Mouse (Mus musculus) midbrain, embryonic 12.5 days (tissue): Measurements from ENCODE around the gene Copg1. TPM values are rescaled to one million over a fixed set of nuclear protein-coding genes. Genes with fewer than 3 reads are reported as not detected.
A peak's percentile ranks its signal among the peaks of the same experiment; 100 is the strongest.

Experiments used
- ATAC-seq: fragments of 200-750 bp; cut with Nextera tagmentation; 2 replicates; pipeline ENCODE4 v1.8.0; 2017; ENCODE audit warnings: low read depth, moderate TSS enrichment, moderate library complexity; ENCODE audit not compliant: low FRiP score
- H3K27ac ChIP-seq: fragments of 300-500 bp; sonication (generic); replicated peaks from 2 replicates; pipeline ENCODE4 v1.5.1; 2016; ENCODE audit warnings: mild to moderate bottlenecking
- H3K27me3 ChIP-seq: fragments of 300-500 bp; sonication (generic); 2 replicates; pipeline ENCODE4 v1.6.1; 2016; ENCODE audit warnings: mild to moderate bottlenecking
- H3K36me3 ChIP-seq: fragments of 300-500 bp; sonication (generic); 2 replicates; pipeline ENCODE4 v1.6.1; 2016
- H3K4me1 ChIP-seq: fragments of 300-500 bp; sonication (generic); 2 replicates; pipeline ENCODE4 v1.6.1; 2016
- H3K4me2 ChIP-seq: fragments of 300-500 bp; sonication (generic); replicated peaks from 2 replicates; pipeline ENCODE4 v1.6.1; 2016; ENCODE audit warnings: mild to moderate bottlenecking, moderate library complexity
- H3K4me3 ChIP-seq: fragments of 300-500 bp; sonication (generic); 2 replicates; pipeline ENCODE4 v1.5.1; 2016; ENCODE audit warnings: mild to moderate bottlenecking
- H3K9ac ChIP-seq: fragments of 300-500 bp; sonication (generic); replicated peaks from 2 replicates; pipeline ENCODE4 v1.6.1; 2016; ENCODE audit warnings: mild to moderate bottlenecking, moderate library complexity
- H3K9me3 ChIP-seq: fragments of 300-500 bp; sonication (generic); 2 replicates; pipeline ENCODE4 v1.6.1; 2016; ENCODE audit warnings: mild to moderate bottlenecking
- WGBS: fragments of 180-500 bp; shearing (Covaris S2); methylation state at CpG from one replicate; pipeline ENCODE4 v1.1.7; 2016; 5-methylcytosine and 5-hydroxymethylcytosine counted together
- polyA plus RNA-seq: library from polyadenylated mRNA; unstranded; fragments of >200 nt; fragmentation: Nextera tagmentation; extraction: Ambion mirVana; gene quantifications from 2 replicates; pipeline ENCODE4 v1.2.1, GENCODE M21; 2016

Copg1 gene
- 155 TPM in 2 replicates for polyA plus RNA-seq

- Histone ChIP-seq H3K4me1 (peaks cover 10% of the 10 kb centered on the region), H3K4me2 (peak within 1 kb of the TSS; percentile 83), H3K4me3 (peak within 1 kb of the TSS; percentile 77), H3K36me3 (peaks cover 33% of the 10 kb centered on the region), H3K9me3 (no peaks in the 10 kb centered on the region), H3K27me3 (no peaks in the 10 kb centered on the region), H3K9ac (peak within 1 kb of the TSS; percentile 89), H3K27ac (peak within 1 kb of the TSS; percentile 62)
- ATAC-seq, result peak; percentile 94
- under 1% methylated on average over 31 of the region's 31 CpGs for WGBS
These were observed at the start of gene Copg1 for GRCm38 (mm10) chr6:87887594-87888233. TSS of gene Copg1 (plus strand) at chr6:87887814.

- Histone ChIP-seq H3K27me3 (no peaks in the 10 kb centered on the region), H3K4me3 (peak within 1 kb of the TSS; percentile 74), H3K36me3 (peaks cover 35% of the 10 kb centered on the region), H3K9ac (peak within 1 kb of the TSS; percentile 74), H3K4me1 (peaks cover 13% of the 10 kb centered on the region), H3K27ac (peak within 1 kb of the TSS; percentile 90), H3K4me2 (peak within 1 kb of the TSS; percentile 81), H3K9me3 (no peaks in the 10 kb centered on the region)
- under 1% methylated on average over 46 of the region's 46 CpGs for WGBS
- ATAC-seq, result peak; percentile 96
These were observed 48.9 kb upstream of the Copg1 start, which contains the start of gene Isy1 for GRCm38 (mm10) chr6:87838551-87839197. TSS of gene Isy1 (minus strand) at chr6:87838798.

- Histone ChIP-seq H3K9me3 (no peaks in the 10 kb centered on the region), H3K4me1 (peaks cover 13% of the 10 kb centered on the region), H3K36me3 (peaks cover 36% of the 10 kb centered on the region), H3K4me2 (no peak overlapping the region), H3K4me3 (no peak overlapping the region), H3K27ac (peak overlapping the region; percentile 3; the same call in 1 of the 2 replicates), H3K9ac (no peak overlapping the region), H3K27me3 (no peaks in the 10 kb centered on the region)
- 70% methylated on average over 11 of the region's 11 CpGs for WGBS
- ATAC-seq, result no peak
These were observed 47.7 kb upstream of the Copg1 start for GRCm38 (mm10) chr6:87839797-87840341.

- ATAC-seq, result no peak
- WGBS, result 85% methylated on average over 8 of the region's 8 CpGs
These were observed 46.0 kb upstream of the Copg1 start for GRCm38 (mm10) chr6:87841635-87842034.

GRCm38 (mm10) chr6:87842254-87842653 is 45.4 kb upstream of the Copg1 start:
- H3K4me2 ChIP-seq, result no peak overlapping the region
- ATAC-seq, result no peak
- H3K4me3 ChIP-seq, result no peak overlapping the region
- peaks cover 13% of the 10 kb centered on the region for H3K4me1 ChIP-seq
- H3K36me3 ChIP-seq, result peaks cover 39% of the 10 kb centered on the region
- no peak overlapping the region for H3K9ac ChIP-seq
- no peak overlapping the region for H3K27ac ChIP-seq
- H3K27me3 ChIP-seq, result no peaks in the 10 kb centered on the region
- WGBS, result 21% methylated on average over 1 of the region's 1 CpGs
- H3K9me3 ChIP-seq, result no peaks in the 10 kb centered on the region

More at GRCm38 (mm10) chr6:87841635-87842034, 46.0 kb upstream of the Copg1 start:
- Histone ChIP-seq H3K27me3 (no peaks in the 10 kb centered on the region), H3K27ac (no peak overlapping the region), H3K4me1 (peaks cover 13% of the 10 kb centered on the region), H3K36me3 (peaks cover 39% of the 10 kb centered on the region), H3K9ac (no peak overlapping the region), H3K9me3 (no peaks in the 10 kb centered on the region), H3K4me2 (no peak overlapping the region), H3K4me3 (no peak overlapping the region)

GRCm38 (mm10) chr6:87845031-87845695 is 42.5 kb upstream of the Copg1 start:
- ATAC-seq, result no peak
- Histone ChIP-seq H3K9me3 (no peaks in the 10 kb centered on the region), H3K4me3 (no peak overlapping the region), H3K27me3 (no peaks in the 10 kb centered on the region), H3K27ac (no peak overlapping the region), H3K36me3 (peaks cover 45% of the 10 kb centered on the region), H3K4me1 (peaks cover 22% of the 10 kb centered on the region), H3K9ac (no peak overlapping the region), H3K4me2 (no peak overlapping the region)
- WGBS, result 91% methylated on average over 13 of the region's 13 CpGs

DNA sequence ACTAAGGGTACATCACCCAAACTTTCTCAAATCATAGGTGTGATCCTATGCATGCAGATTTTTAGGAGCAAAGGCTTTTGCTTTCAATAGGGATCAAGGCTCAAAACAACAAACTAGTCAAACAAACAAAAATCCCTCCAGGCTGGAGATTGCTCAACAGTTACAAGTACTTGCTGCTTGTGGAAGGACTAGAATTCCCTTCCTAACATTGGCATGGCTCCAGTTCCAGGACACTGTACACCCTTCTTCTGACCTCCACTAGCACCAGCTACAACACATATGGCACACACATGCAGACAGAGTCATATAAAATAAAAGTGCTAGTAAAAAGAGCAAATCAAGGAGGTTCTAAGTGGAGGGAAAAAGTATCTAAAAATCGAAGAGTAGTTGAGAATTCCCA is 40.8 kb upstream of the Copg1 start:
- H3K27me3 ChIP-seq, result no peaks in the 10 kb centered on the region
- peaks cover 42% of the 10 kb centered on the region for H3K36me3 ChIP-seq
- peaks cover 24% of the 10 kb centered on the region for H3K4me1 ChIP-seq
- H3K9ac ChIP-seq, result 0 out of 2 replicates have a peak overlapping the region, but pooled peaks have one; percentile 2
- H3K4me2 ChIP-seq, result no peak overlapping the region
- no peak overlapping the region for H3K4me3 ChIP-seq
- 81% methylated on average over 1 of the region's 1 CpGs for WGBS
- no peaks in the 10 kb centered on the region for H3K9me3 ChIP-seq
- no peak for ATAC-seq
- H3K27ac ChIP-seq, result no peak overlapping the region

DNA sequence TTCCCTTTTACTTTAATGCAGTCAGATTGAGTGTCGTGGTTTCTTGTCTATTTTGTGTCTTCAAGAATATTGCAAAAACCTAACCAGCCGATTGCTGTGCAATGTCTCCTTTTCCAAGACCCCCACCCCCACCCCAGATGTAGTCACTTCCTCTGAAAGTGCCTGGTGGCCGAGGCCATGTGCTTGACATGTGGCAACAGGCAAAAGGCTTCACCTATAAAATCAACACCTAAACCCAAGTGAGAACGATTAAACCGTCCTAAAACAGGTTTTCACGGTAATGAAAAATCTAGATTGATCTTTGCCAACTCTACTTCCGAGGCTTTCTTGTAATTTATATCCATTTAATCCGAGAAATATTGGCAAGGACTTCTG is 37.8 kb upstream of the Copg1 start:
- H3K9ac ChIP-seq, result peak overlapping the region; percentile 99
- ATAC-seq, result no peak
- H3K27ac ChIP-seq, result no peak overlapping the region

GRCm38 (mm10) chr6:87850155-87850899 is 37.3 kb upstream of the Copg1 start:
- ATAC-seq, result peak; percentile 85
- WGBS, result under 1% methylated on average over 61 of the region's 73 CpGs

More for the DNA sequence above, 37.8 kb upstream of the Copg1 start:
- H3K4me2 ChIP-seq, result peak overlapping the region; percentile 85
- H3K27me3 ChIP-seq, result no peaks in the 10 kb centered on the region
- H3K4me3 ChIP-seq, result peak overlapping the region; percentile 100
- peaks cover 14% of the 10 kb centered on the region for H3K36me3 ChIP-seq
- 2% methylated on average over 8 of the region's 8 CpGs for WGBS
- H3K9me3 ChIP-seq, result no peaks in the 10 kb centered on the region
- peaks cover 24% of the 10 kb centered on the region for H3K4me1 ChIP-seq

DNA sequence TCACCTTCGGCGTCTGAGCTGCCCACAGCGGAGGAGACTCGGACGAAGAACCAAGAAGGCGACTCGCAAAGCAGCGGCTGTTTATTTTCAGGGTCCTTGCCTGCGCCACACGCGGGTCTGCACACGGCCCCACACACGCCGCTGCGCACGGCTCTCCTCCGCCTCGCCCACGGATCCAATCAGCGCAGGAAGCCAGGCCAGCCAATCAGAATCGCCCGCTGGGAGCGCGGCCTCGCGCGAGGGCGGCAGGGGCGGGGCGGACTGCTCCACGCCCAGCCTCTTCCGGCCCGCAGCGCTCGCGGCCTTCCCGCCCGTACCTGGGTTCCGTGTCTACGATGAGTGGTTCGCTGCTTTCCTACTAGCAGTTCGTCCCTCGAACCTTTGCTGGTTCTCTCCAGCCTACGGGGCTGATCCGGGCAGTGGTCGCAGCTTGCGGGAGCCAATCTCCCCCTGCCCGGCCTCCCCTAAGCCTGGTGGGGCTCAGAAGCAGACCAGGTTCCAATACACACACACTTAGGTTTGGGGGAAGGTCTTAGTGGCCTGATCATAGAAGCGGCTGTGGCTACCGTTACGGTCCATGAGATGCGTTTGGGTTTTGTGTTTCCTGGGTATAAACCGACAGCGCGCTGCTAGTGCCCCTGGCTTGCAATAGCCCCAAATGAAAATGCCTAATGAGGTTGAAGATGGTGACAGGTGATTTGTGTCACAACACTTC is 36.6 kb upstream of the Copg1 start, which contains the start of gene Cnbp:
Gene Cnbp, minus strand, starts transcription at position 207 of the 715 bp plus-strand sequence.
- Histone ChIP-seq H3K4me3 (peak within 1 kb of the TSS; percentile 100), H3K4me1 (peaks cover 24% of the 10 kb centered on the region), H3K27ac (peak within 1 kb of the TSS; percentile 93), H3K9ac (peak within 1 kb of the TSS; percentile 99), H3K4me2 (peak within 1 kb of the TSS; percentile 85), H3K9me3 (no peaks in the 10 kb centered on the region), H3K36me3 (peaks cover 5% of the 10 kb centered on the region; the same call in 1 of the 2 replicates), H3K27me3 (no peaks in the 10 kb centered on the region)
- under 1% methylated on average over 55 of the region's 55 CpGs for WGBS
- peak; percentile 99 for ATAC-seq

More at GRCm38 (mm10) chr6:87850155-87850899, 37.3 kb upstream of the Copg1 start:
- peak overlapping the region; percentile 100 for H3K4me3 ChIP-seq
- H3K27ac ChIP-seq, result peak overlapping the region; percentile 93
- H3K9me3 ChIP-seq, result no peaks in the 10 kb centered on the region
- H3K27me3 ChIP-seq, result no peaks in the 10 kb centered on the region
- H3K4me1 ChIP-seq, result peaks cover 24% of the 10 kb centered on the region
- H3K4me2 ChIP-seq, result peak overlapping the region; percentile 85
- H3K36me3 ChIP-seq, result peaks cover 8% of the 10 kb centered on the region
- peak overlapping the region; percentile 99 for H3K9ac ChIP-seq

GRCm38 (mm10) chr6:87851871-87852270 is 35.7 kb upstream of the Copg1 start:
- no peak overlapping the region for H3K9ac ChIP-seq
- WGBS, result 82% methylated on average over 6 of the region's 6 CpGs
- peaks cover 23% of the 10 kb centered on the region for H3K4me1 ChIP-seq
- no peak overlapping the region for H3K4me2 ChIP-seq
- peaks cover 5% of the 10 kb centered on the region; the same call in 1 of the 2 replicates for H3K36me3 ChIP-seq
- no peak for ATAC-seq
- no peaks in the 10 kb centered on the region for H3K9me3 ChIP-seq
- no peaks in the 10 kb centered on the region; the same call in 1 of the 2 replicates for H3K27me3 ChIP-seq
- no peak overlapping the region for H3K27ac ChIP-seq
- H3K4me3 ChIP-seq, result no peak overlapping the region
